Mouse (Mus musculus) C2C12 (cell line): Measurements from ENCODE around the gene Aurkb. TPM values are rescaled to one million over a fixed set of nuclear protein-coding genes. Genes with fewer than 3 reads are reported as not detected.

Experiments
- H3K27me3 ChIP-seq: one replicate; pipeline ENCODE4 v1.6.1; 2011; ENCODE audit not compliant: control insufficient read depth, insufficient read depth, insufficient read length
- H3K36me3 ChIP-seq: one replicate; pipeline ENCODE4 v1.6.1; 2011; ENCODE audit not compliant: control insufficient read depth, insufficient read depth
- H3K4me3 ChIP-seq: one replicate; pipeline ENCODE4 v1.5.1; 2011; ENCODE audit warnings: mild to moderate bottlenecking, control low read depth; ENCODE audit not compliant: poor library complexity, insufficient read depth, severe bottlenecking
- H3K79me2 ChIP-seq: one replicate; pipeline ENCODE4 v1.6.1; 2011; ENCODE audit not compliant: control insufficient read depth, insufficient read depth
- H3K79me3 ChIP-seq: one replicate; pipeline ENCODE4 v1.6.1; 2011; ENCODE audit warnings: low read depth, control low read depth
- H3ac ChIP-seq: one replicate; pipeline ENCODE3; 2011; ENCODE audit warnings: low read depth; ENCODE audit not compliant: control insufficient read depth, insufficient read length
- CEBPB ChIP-seq: IDR thresholded peaks from one replicate; pipeline ENCODE4 v1.6.1; 2011; ENCODE audit warnings: low read depth, mild to moderate bottlenecking, control low read depth, moderate library complexity
- CTCF ChIP-seq: IDR thresholded peaks from one replicate; pipeline ENCODE4 v1.5.1; 2011; ENCODE audit not compliant: control insufficient read depth, insufficient read depth, insufficient read length
- FOSL1 ChIP-seq: IDR thresholded peaks from one replicate; pipeline ENCODE4 v1.8.0; 2011; ENCODE audit warnings: mild to moderate bottlenecking, low read length; ENCODE audit not compliant: poor library complexity, insufficient read depth, severe bottlenecking
- MAX ChIP-seq: IDR thresholded peaks from one replicate; pipeline ENCODE4 v1.6.1; 2011; ENCODE audit warnings: mild to moderate bottlenecking, control low read depth
- MYOD1 ChIP-seq: IDR thresholded peaks from one replicate; pipeline ENCODE4 v1.6.1; 2011; ENCODE audit warnings: low read depth; ENCODE audit not compliant: control insufficient read depth, insufficient read length
- MYOG ChIP-seq: IDR thresholded peaks from one replicate; pipeline ENCODE4 v1.6.1; 2011; ENCODE audit not compliant: control insufficient read depth, insufficient read length; ENCODE audit errors: extremely low read depth
- USF1 ChIP-seq: IDR thresholded peaks from one replicate; pipeline ENCODE4 v1.6.1; 2011; ENCODE audit warnings: low read depth, mild to moderate bottlenecking, control low read depth, moderate library complexity
- polyA plus RNA-seq: library from polyadenylated mRNA; unstranded; fragments of >200 nt; fragmentation: generic; extraction: Trizol; gene quantifications from one replicate; pipeline ENCODE4 v1.2.1, GENCODE M21; 2012; ENCODE audit warnings: missing spikeins

Gene Aurkb
- polyA plus RNA-seq, 1 experiment: 76.6 TPM

DNA sequence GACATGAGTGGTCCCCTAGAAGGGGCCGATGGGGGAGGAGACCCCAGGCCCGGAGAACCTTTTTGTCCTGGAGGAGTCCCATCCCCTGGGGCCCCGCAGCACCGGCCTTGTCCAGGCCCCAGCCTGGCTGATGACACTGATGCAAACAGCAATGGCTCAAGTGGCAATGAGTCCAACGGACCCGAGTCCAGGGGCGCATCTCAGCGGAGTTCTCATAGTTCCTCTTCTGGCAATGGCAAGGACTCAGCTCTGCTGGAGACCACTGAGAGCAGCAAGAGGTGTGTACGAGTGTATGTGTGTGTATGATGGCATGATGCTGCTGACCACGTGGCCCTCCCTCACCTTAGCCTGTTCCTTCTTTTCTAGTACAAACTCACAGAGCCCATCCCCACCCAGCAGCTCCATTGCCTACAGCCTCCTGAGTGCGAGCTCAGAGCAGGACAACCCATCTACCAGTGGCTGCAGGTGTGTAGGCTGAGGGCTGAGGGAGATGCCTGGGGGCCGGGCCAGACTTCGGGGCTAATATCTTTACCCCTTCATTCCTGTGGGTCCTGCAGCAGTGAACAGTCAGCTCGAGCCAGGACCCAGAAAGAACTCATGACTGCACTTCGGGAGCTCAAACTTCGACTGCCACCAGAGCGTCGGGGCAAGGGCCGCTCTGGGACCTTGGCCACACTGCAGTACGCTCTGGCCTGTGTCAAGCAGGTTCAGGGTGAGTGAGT, 55.4 kb downstream of the Aurkb start:
- Histone ChIP-seq H3K27me3 (no peaks in the 10 kb centered on the region), H3K79me3 (peaks cover 3% of the 10 kb centered on the region), H3ac (no peak overlapping the region), H3K79me2 (peaks cover 25% of the 10 kb centered on the region), H3K36me3 (peaks cover 39% of the 10 kb centered on the region), H3K4me3 (no peak overlapping the region)
- TF ChIP-seq MYOG (no peak), MAX (no peak), FOSL1 (no peak), MYOD1 (no peak), CTCF (no peak), USF1 (no peak), CEBPB (no peak)

Other genes with a start within 250 kb of the Aurkb start
- 27.9 TPM for gene Ndel1, start 173.8 kb upstream of the Aurkb start, polyA plus RNA-seq
- gene Rnf222, start 157.1 kb upstream of the Aurkb start, polyA plus RNA-seq: not detected
- gene Rpl26, start 144.1 kb upstream of the Aurkb start, polyA plus RNA-seq: 625 TPM
- not detected for gene Odf4, start 118.6 kb upstream of the Aurkb start, polyA plus RNA-seq
- gene Arhgef15, start 88.2 kb upstream of the Aurkb start, polyA plus RNA-seq: 0.25 TPM
- gene Slc25a35, start 77.5 kb upstream of the Aurkb start, polyA plus RNA-seq: 0.88 TPM
- gene Rangrf, start 70.5 kb upstream of the Aurkb start, polyA plus RNA-seq: 76.2 TPM
- 22.2 TPM for gene Pfas, start 37.2 kb upstream of the Aurkb start, polyA plus RNA-seq
- 35.0 TPM for gene Ctc1, start 29.7 kb upstream of the Aurkb start, polyA plus RNA-seq
- gene Borcs6, start 14.1 kb downstream of the Aurkb start, polyA plus RNA-seq: 14.3 TPM
- gene Tmem107, start 25.2 kb downstream of the Aurkb start, polyA plus RNA-seq: 41.9 TPM
- 20.9 TPM for gene Vamp2, start 42.8 kb downstream of the Aurkb start, polyA plus RNA-seq
- 4.5 TPM for gene Per1, start 49.6 kb downstream of the Aurkb start, polyA plus RNA-seq
- 0.06 TPM for gene Hes7, start 74.8 kb downstream of the Aurkb start, polyA plus RNA-seq
- 0.21 TPM for gene 9130213A22Rik, start 76.9 kb downstream of the Aurkb start, polyA plus RNA-seq
- 0.14 TPM for gene Aloxe3, start 80.2 kb downstream of the Aurkb start, polyA plus RNA-seq
- gene Alox12b, start 111.3 kb downstream of the Aurkb start, polyA plus RNA-seq: not detected
- 0.06 TPM for gene Alox8, start 152.2 kb downstream of the Aurkb start, polyA plus RNA-seq
- gene Gucy2e, start 191.4 kb downstream of the Aurkb start, polyA plus RNA-seq: not detected